Mouse (Mus musculus) CH12.LX (cell line): ENCODE measurements around the gene Clic4. TPM values are rescaled to one million over a fixed set of nuclear protein-coding genes. Genes with fewer than 3 reads are reported as not detected.
A peak's percentile ranks its signal among the peaks of the same experiment; 100 is the strongest.

ENCODE experiments used
- DNase-seq: peaks from one replicate; pipeline ENCODE4 v3.0.0-alpha.2; 2013; ENCODE audit errors: extremely low read depth
- H3K27ac ChIP-seq: 2 replicates; pipeline ENCODE4 v1.5.1; 2012; ENCODE audit warnings: low read depth, mild to moderate bottlenecking, control low read depth, moderate library complexity; ENCODE audit not compliant: insufficient read depth
- H3K27me3 ChIP-seq: replicated peaks from 2 replicates; pipeline ENCODE3; 2012; ENCODE audit warnings: inconsistent platforms
- H3K36me3 ChIP-seq, 2 experiments: replicated peaks in 1 of 2; 2 replicates each; pipeline versions ENCODE3 to v1.6.1; 2012; ENCODE audit warnings: inconsistent platforms in 1 of 2, low read length in 1 of 2, mild to moderate bottlenecking in 1 of 2, mixed read lengths in 1 of 2, moderate library complexity in 1 of 2; ENCODE audit not compliant: control insufficient read depth in 1 of 2, insufficient read depth in 1 of 2
- H3K4me1 ChIP-seq, 2 experiments: 2 replicates each; pipeline ENCODE4 v1.6.1; 2012; ENCODE audit warnings: inconsistent platforms in 1 of 2, moderate library complexity in 1 of 2; ENCODE audit not compliant: insufficient read depth in 2 of 2, control insufficient read depth in 1 of 2
- H3K4me2 ChIP-seq: 2 replicates; pipeline ENCODE4 v1.6.1; 2012; ENCODE audit warnings: low read depth, mild to moderate bottlenecking, control low read depth; ENCODE audit not compliant: poor library complexity, insufficient read depth, severe bottlenecking
- H3K4me3 ChIP-seq, 3 experiments: fragments of 150-350 bp in 1 of 3; sonication (generic) in 1 of 3; replicated peaks in 1 of 3; 2 replicates each; pipeline versions ENCODE3 to v1.5.1; 2011 to 2012; ENCODE audit warnings: low read depth in 2 of 3, low read length in 2 of 3, mild to moderate bottlenecking in 2 of 3, moderate library complexity in 2 of 3, control low read depth in 1 of 3, improper control_type of control experiment in 1 of 3, inconsistent platforms in 1 of 3, mixed read lengths in 1 of 3; ENCODE audit not compliant: poor library complexity in 1 of 3
- H3K79me2 ChIP-seq: replicated peaks from 2 replicates; pipeline ENCODE4 v1.6.1; 2012; ENCODE audit warnings: mild to moderate bottlenecking, moderate library complexity; ENCODE audit not compliant: control insufficient read depth, poor library complexity, insufficient read depth, severe bottlenecking; ENCODE audit errors: extremely low read depth
- H3K9ac ChIP-seq: 2 replicates; pipeline ENCODE4 v1.6.1; 2012; ENCODE audit warnings: low read depth, mild to moderate bottlenecking, control low read depth, moderate library complexity; ENCODE audit not compliant: insufficient read depth
- H3K9me3 ChIP-seq: replicated peaks from 2 replicates; pipeline ENCODE3; 2012; ENCODE audit warnings: low read length, inconsistent platforms, mixed read lengths
- BHLHE40 ChIP-seq: IDR thresholded peaks from 2 replicates; pipeline ENCODE4 v1.6.1; 2011; ENCODE audit warnings: mild to moderate bottlenecking, low read depth, low read length, improper control_type of control experiment
- CHD1 ChIP-seq: IDR thresholded peaks from 2 replicates; pipeline ENCODE4 v1.6.1; 2012; ENCODE audit warnings: low read depth, low read length, improper control_type of control experiment, inconsistent platforms
- CHD2 ChIP-seq: IDR thresholded peaks from 2 replicates; pipeline ENCODE4 v1.6.1; 2011; ENCODE audit warnings: low read length, improper control_type of control experiment
- CTCF ChIP-seq, 2 experiments: IDR thresholded peaks in 1 of 2; conservative IDR thresholded peaks in 1 of 2; 2 replicates each; pipeline ENCODE4 v1.5.1; 2011 to 2012; ENCODE audit warnings: low read depth in 2 of 2, low read length in 2 of 2, improper control_type of control experiment in 1 of 2, inconsistent platforms in 1 of 2, mild to moderate bottlenecking in 1 of 2, moderate library complexity in 1 of 2
- E2F4 ChIP-seq: IDR thresholded peaks from 2 replicates; pipeline ENCODE4 v1.6.1; 2011; ENCODE audit warnings: low read depth, low read length, improper control_type of control experiment; ENCODE audit not compliant: insufficient replicate concordance
- ELF1 ChIP-seq: IDR thresholded peaks from 2 replicates; pipeline ENCODE4 v1.6.1; 2014; ENCODE audit warnings: low read depth, mild to moderate bottlenecking, inconsistent platforms, low read length, improper control_type of control experiment
- EP300 ChIP-seq: IDR thresholded peaks from 2 replicates; pipeline ENCODE4 v1.6.1; 2011; ENCODE audit warnings: low read length, improper control_type of control experiment
- ETS1 ChIP-seq: conservative IDR thresholded peaks from 2 replicates; pipeline ENCODE4 v1.6.1; 2012; ENCODE audit warnings: low read depth, mild to moderate bottlenecking, inconsistent platforms, low read length, improper control_type of control experiment, moderate library complexity
- GABPA ChIP-seq: IDR thresholded peaks from 2 replicates; pipeline ENCODE4 v1.6.1; 2012; ENCODE audit warnings: low read depth, low read length, improper control_type of control experiment, inconsistent platforms; ENCODE audit not compliant: insufficient replicate concordance
- HCFC1 ChIP-seq: IDR thresholded peaks from 2 replicates; pipeline ENCODE4 v1.6.1; 2012; ENCODE audit warnings: low read depth, mild to moderate bottlenecking, inconsistent platforms, low read length, improper control_type of control experiment
- IRF4 ChIP-seq: IDR thresholded peaks from 2 replicates; pipeline ENCODE4 v1.6.1; 2014; ENCODE audit warnings: low read depth, mild to moderate bottlenecking, inconsistent platforms, low read length, improper control_type of control experiment
- JUN ChIP-seq: IDR thresholded peaks from 2 replicates; pipeline ENCODE4 v1.6.1; 2011; ENCODE audit warnings: low read depth, mild to moderate bottlenecking, low read length, improper control_type of control experiment, moderate library complexity; ENCODE audit not compliant: insufficient read depth
- JUND ChIP-seq: conservative IDR thresholded peaks from 2 replicates; pipeline ENCODE4 v1.6.1; 2011; ENCODE audit warnings: low read depth, low read length, improper control_type of control experiment
- KAT2A ChIP-seq: IDR thresholded peaks from 2 replicates; pipeline ENCODE4 v1.6.1; 2012; ENCODE audit warnings: low read length, improper control_type of control experiment, inconsistent platforms; ENCODE audit not compliant: insufficient replicate concordance
- MAFK ChIP-seq: IDR thresholded peaks from 2 replicates; pipeline ENCODE4 v1.6.1; 2011; ENCODE audit warnings: low read length, improper control_type of control experiment; ENCODE audit not compliant: insufficient replicate concordance
- MAX ChIP-seq: IDR thresholded peaks from 2 replicates; pipeline ENCODE4 v1.6.1; 2011; ENCODE audit warnings: low read length, improper control_type of control experiment
- MAZ ChIP-seq: IDR thresholded peaks from 2 replicates; pipeline ENCODE4 v1.6.1; 2012; ENCODE audit warnings: low read depth, mild to moderate bottlenecking, inconsistent platforms, low read length, improper control_type of control experiment, moderate library complexity
- MEF2A ChIP-seq: IDR thresholded peaks from 2 replicates; pipeline ENCODE4 v1.6.1; 2014; ENCODE audit warnings: low read depth, mild to moderate bottlenecking, inconsistent platforms, low read length, improper control_type of control experiment, borderline replicate concordance
- MXI1 ChIP-seq: IDR thresholded peaks from 2 replicates; pipeline ENCODE4 v1.6.1; 2011; ENCODE audit warnings: mild to moderate bottlenecking, low read depth, low read length, improper control_type of control experiment
- MYC ChIP-seq: IDR thresholded peaks from 2 replicates; pipeline ENCODE4 v1.6.1; 2011; ENCODE audit warnings: low read depth, mild to moderate bottlenecking, improper control_type of control experiment, low read length
- NELFE ChIP-seq: IDR thresholded peaks from 2 replicates; pipeline ENCODE4 v1.6.1; 2011; ENCODE audit warnings: low read depth, low read length, improper control_type of control experiment
- NRF1 ChIP-seq: IDR thresholded peaks from 2 replicates; pipeline ENCODE4 v1.6.1; 2014; ENCODE audit warnings: low read depth, mild to moderate bottlenecking, inconsistent platforms, low read length, improper control_type of control experiment, moderate library complexity
- PAX5 ChIP-seq: IDR thresholded peaks from 2 replicates; pipeline ENCODE4 v1.6.1; 2012; ENCODE audit warnings: low read length, inconsistent platforms, mixed read lengths
- POLR2A ChIP-seq: IDR thresholded peaks from 2 replicates; pipeline ENCODE4 v1.6.1; 2011; ENCODE audit warnings: low read depth, mild to moderate bottlenecking, improper control_type of control experiment, low read length
- POLR2AphosphoS2 ChIP-seq: IDR thresholded peaks from 2 replicates; pipeline ENCODE4 v1.6.1; 2011; ENCODE audit warnings: low read depth, low read length, improper control_type of control experiment
- RAD21 ChIP-seq: IDR thresholded peaks from 2 replicates; pipeline ENCODE4 v1.6.1; 2011; ENCODE audit warnings: low read depth, mild to moderate bottlenecking, low read length, improper control_type of control experiment, moderate library complexity
- RCOR1 ChIP-seq: conservative IDR thresholded peaks from 2 replicates; pipeline ENCODE4 v1.6.1; 2012; ENCODE audit warnings: low read depth, mild to moderate bottlenecking, inconsistent platforms, low read length, improper control_type of control experiment
- SIN3A ChIP-seq: IDR thresholded peaks from 2 replicates; pipeline ENCODE4 v1.6.1; 2012; ENCODE audit warnings: low read length, improper control_type of control experiment, inconsistent platforms
- SMC3 ChIP-seq: IDR thresholded peaks from 2 replicates; pipeline ENCODE4 v1.6.1; 2011; ENCODE audit warnings: low read depth, low read length, improper control_type of control experiment
- TBP ChIP-seq: conservative IDR thresholded peaks from 2 replicates; pipeline ENCODE4 v1.6.1; 2011; ENCODE audit warnings: low read depth, low read length, improper control_type of control experiment
- TCF12 ChIP-seq: IDR thresholded peaks from 2 replicates; pipeline ENCODE4 v1.6.1; 2014; ENCODE audit warnings: low read depth, mild to moderate bottlenecking, inconsistent platforms, low read length, improper control_type of control experiment
- UBTF ChIP-seq: IDR thresholded peaks from 2 replicates; pipeline ENCODE4 v1.6.1; 2012; ENCODE audit warnings: low read depth, mild to moderate bottlenecking, inconsistent platforms, low read length, improper control_type of control experiment, moderate library complexity
- USF1 ChIP-seq: IDR thresholded peaks from 2 replicates; pipeline ENCODE4 v1.6.1; 2014; ENCODE audit warnings: low read depth, mild to moderate bottlenecking, inconsistent platforms, low read length, improper control_type of control experiment
- USF2 ChIP-seq: conservative IDR thresholded peaks from 2 replicates; pipeline ENCODE4 v1.6.1; 2011; ENCODE audit warnings: low read depth, low read length, improper control_type of control experiment
- ZC3H11A ChIP-seq: IDR thresholded peaks from 2 replicates; pipeline ENCODE4 v1.6.1; 2012; ENCODE audit warnings: low read depth, mild to moderate bottlenecking, inconsistent platforms, low read length, improper control_type of control experiment
- ZKSCAN1 ChIP-seq: IDR thresholded peaks from 2 replicates; pipeline ENCODE4 v1.6.1; 2012; ENCODE audit warnings: low read depth, inconsistent platforms, low read length, improper control_type of control experiment, borderline replicate concordance
- ZNF384 ChIP-seq: IDR thresholded peaks from 2 replicates; pipeline ENCODE4 v1.6.1; 2012; ENCODE audit warnings: low read depth, low read length, improper control_type of control experiment, inconsistent platforms
- dilution Hi-C: fragments of 300-500 bp; cut with MboI; formaldehyde crosslinking; loops from 2 replicates; pipeline ENCODE4 v1.14.3; 2020; ENCODE audit warnings: low sequenced_read_pairs; ENCODE audit not compliant: extremely low pct_unique_long_range_greater_than_20kb, extremely low pct_ligation_motif_present
- in situ Hi-C: fragments of 300-500 bp; cut with MboI; formaldehyde crosslinking; loops from 3 replicates; pipeline ENCODE4 v1.14.3; 2019; ENCODE audit warnings: low sequenced_read_pairs, low pct_ligation_motif_present, low pct_unique_long_range_greater_than_20kb, mixed read lengths
- polyA plus RNA-seq: library from polyadenylated mRNA; unstranded; fragments of >175 nt; gene quantifications from 2 replicates; pipeline ENCODE4 v1.2.1, GENCODE M21; 2012; ENCODE audit warnings: low read depth; ENCODE audit not compliant: insufficient read length
- total RNA-seq, 2 experiments: library from RNA; depleted of rRNA; stranded (reverse); fragments of 300-350 nt in 1 of 2; fragments of >200 nt in 1 of 2; gene quantifications; 2 replicates each; pipeline ENCODE4 v1.2.3; 2012 to 2014

Clic4 gene
- total and polyA plus RNA-seq, 3 experiments = 154 to 214 (median 199) TPM

DNA sequence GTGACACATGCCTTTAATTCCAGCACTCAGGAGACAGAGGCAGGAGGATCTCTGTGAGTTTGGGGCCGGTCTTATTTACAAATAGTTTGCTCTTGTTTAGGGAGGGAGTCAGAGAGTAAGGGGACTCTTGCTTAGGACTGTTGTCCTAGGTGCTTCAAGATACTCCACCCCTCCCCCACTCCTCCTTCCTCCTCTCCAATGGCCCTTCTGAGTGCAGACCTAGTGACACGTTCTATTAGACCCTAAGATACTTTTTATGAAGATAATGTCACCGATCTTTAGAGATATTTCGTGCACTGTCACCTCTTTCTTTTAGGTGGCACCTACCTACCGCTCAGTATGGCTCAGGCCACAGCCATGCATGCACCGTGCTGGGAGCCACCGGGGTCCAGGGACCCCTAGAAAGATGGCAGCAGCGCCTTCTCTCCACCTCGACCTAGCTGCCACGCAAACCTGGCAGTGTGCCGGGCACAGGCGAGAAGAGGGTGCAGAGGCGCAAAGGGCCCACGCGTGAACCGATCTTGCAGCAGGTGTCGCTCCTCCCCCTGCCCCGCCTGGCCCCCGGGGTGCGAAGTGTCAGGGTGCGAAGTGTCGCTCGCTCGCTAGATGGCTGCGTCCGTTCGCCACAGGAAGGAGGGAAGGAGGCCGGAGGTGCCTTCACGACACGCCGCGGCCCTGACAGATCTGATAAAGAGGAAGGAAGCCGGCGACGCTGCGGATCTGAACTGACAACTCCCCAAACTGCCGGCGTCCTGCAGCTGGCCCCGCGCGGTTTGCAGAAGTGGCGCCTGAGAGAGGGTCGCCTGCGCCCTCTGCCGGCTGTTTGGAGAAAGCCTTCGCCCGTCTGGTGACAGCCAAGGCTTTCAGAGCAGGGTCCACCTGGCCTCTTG is 66.7 kb downstream of the Clic4 start:
- no peaks in the 10 kb centered on the region for H3K27me3 ChIP-seq
- peak overlapping the region; percentile 49 for H3K9ac ChIP-seq
- peak overlapping the region; percentile 76 for H3K27ac ChIP-seq
- H3K4me3 ChIP-seq = peak overlapping the region in 1 of 3 experiments; percentile 56
- peaks cover 9% of the 10 kb centered on the region for H3K9me3 ChIP-seq
- peaks cover 17 to 33% of the 10 kb centered on the region in 2 experiments for H3K4me1 ChIP-seq
- dilution Hi-C loops (no loop called here), in situ Hi-C loops (loop anchor here (5.0 to 10.0 kb wide), 3 partner anchors 149 to 261 kb away; no protein-coding TSS in a partner anchor)
- peaks cover 0 to 3% of the 10 kb centered on the region in 2 experiments for H3K36me3 ChIP-seq
- DNase-seq = peak; percentile 94
- no peaks in the 10 kb centered on the region for H3K79me2 ChIP-seq
- peak overlapping the region; percentile 53 for H3K4me2 ChIP-seq
- peak; percentile 90 for TF ChIP-seq SIN3A
- TF ChIP-seq CTCF (conservative IDR thresholded peaks at IDR 0.05 in 1 of 2, IDR thresholded peaks at IDR 0.05 in 1 of 2; ENCODE audit: low read depth in 2 of 2, low read length in 2 of 2) = peak in 1 of 2 experiments; percentile 95; a peak in 3 of 4 replicates
- no peak for TF ChIP-seq KAT2A
- TF ChIP-seq EP300 = 0 out of 2 replicates have a peak, but pooled peaks have one; percentile 23
- TF ChIP-seq ZC3H11A = peak; percentile 94
- peak; percentile 58; the same call in 1 of the 2 replicates for TF ChIP-seq ETS1
- peak; percentile 83; the same call in 1 of the 2 replicates for TF ChIP-seq TCF12
- no peak for TF ChIP-seq CHD1
- TF ChIP-seq MEF2A = peak; percentile 64; the same call in 1 of the 2 replicates
- TF ChIP-seq POLR2A = no peak
- peak; percentile 66 for TF ChIP-seq IRF4
- peak; percentile 74; the same call in 1 of the 2 replicates for TF ChIP-seq UBTF
- TF ChIP-seq MYC = no peak
- no peak; the same call in 1 of the 2 replicates for TF ChIP-seq NELFE
- TF ChIP-seq BHLHE40 = peak; percentile 45
- TF ChIP-seq GABPA = no peak
- TF ChIP-seq TBP = no peak
- peak; percentile 72 for TF ChIP-seq MAX
- TF ChIP-seq SMC3 = peak; percentile 98
- TF ChIP-seq USF1 = no peak
- no peak for TF ChIP-seq E2F4
- peak; percentile 38; the same call in 1 of the 2 replicates for TF ChIP-seq MAZ
- TF ChIP-seq PAX5 = no peak
- no peak for TF ChIP-seq MAFK
- TF ChIP-seq CHD2 = no peak; the same call in 1 of the 2 replicates
- TF ChIP-seq RCOR1 = no peak
- TF ChIP-seq HCFC1 = peak; percentile 33; the same call in 1 of the 2 replicates
- no peak for TF ChIP-seq JUND
- no peak for TF ChIP-seq POLR2AphosphoS2
- TF ChIP-seq JUN = no peak
- peak; percentile 90 for TF ChIP-seq RAD21
- peak; percentile 63 for TF ChIP-seq ELF1
- TF ChIP-seq NRF1 = no peak; the same call in 1 of the 2 replicates
- no peak for TF ChIP-seq USF2
- peak; percentile 81 for TF ChIP-seq MXI1
- TF ChIP-seq ZKSCAN1 = no peak
- no peak for TF ChIP-seq ZNF384
